Mouse (Mus musculus): ENCODE results near the gene Zc3h12b. TPM values are rescaled to one million over a fixed set of nuclear protein-coding genes. Genes with fewer than 3 reads are reported as not detected.

Zc3h12b gene
- total RNA-seq, 1 experiment, result 0.62 TPM

- DNase-seq (ENCODE audit: low read depth, low spot score), result no peak
- H3K4me3 ChIP-seq (ENCODE audit: insufficient read depth in 1 of 2, low read depth in 1 of 2, low read length in 2 of 2, poor library complexity in 1 of 2, severe bottlenecking in 1 of 2), result no peak overlapping the region
These were observed 84.4 kb downstream of the Zc3h12b start for GRCm38 (mm10) chrX:95795881-95796280.

GRCm38 (mm10) chrX:95801790-95802189 is 90.3 kb downstream of the Zc3h12b start:
- Histone ChIP-seq H3K36me3 (ENCODE audit: control insufficient read depth, insufficient read depth, low read length, poor library complexity, severe bottlenecking) (no peaks in the 10 kb centered on the region), H3K4me1 (ENCODE audit: control insufficient read depth in 2 of 2, insufficient read depth in 2 of 2, low read length in 2 of 2, poor library complexity in 1 of 2) (no peaks in the 10 kb centered on the region), H3K9me3 (ENCODE audit: control insufficient read depth, insufficient read depth, low read depth, low read length) (no peaks in the 10 kb centered on the region), H3K9ac (ENCODE audit: insufficient read depth, low read depth, low read length, poor library complexity, severe bottlenecking) (no peak overlapping the region), H3K27ac (ENCODE audit: insufficient read depth, low read depth, low read length, poor library complexity, severe bottlenecking) (no peak overlapping the region), H3K4me3 (ENCODE audit: insufficient read depth in 1 of 2, low read depth in 1 of 2, low read length in 2 of 2, poor library complexity in 1 of 2, severe bottlenecking in 1 of 2) (no peak overlapping the region)
- DNase-seq (ENCODE audit: low read depth, low spot score), result no peak
- in situ Hi-C loops (cut with MboI; ENCODE audit: low sequenced_read_pairs in 2 of 2, unreplicated experiment in 2 of 2), result no loop called here
- TF ChIP-seq MAFK (IDR thresholded peaks at IDR 0.05; ENCODE audit: insufficient read depth, low read depth, low read length) (no peak), HCFC1 (IDR thresholded peaks at IDR 0.05; ENCODE audit: borderline replicate concordance, insufficient read depth, low read length) (no peak), CHD2 (IDR thresholded peaks at IDR 0.05; ENCODE audit: low read depth, low read length) (no peak), ZNF384 (IDR thresholded peaks at IDR 0.05; ENCODE audit: low read depth, low read length) (no peak), ZC3H11A (IDR thresholded peaks at IDR 0.05; ENCODE audit: borderline replicate concordance, low read depth, low read length) (no peak)

More at GRCm38 (mm10) chrX:95795881-95796280, 84.4 kb downstream of the Zc3h12b start:
- H3K4me1 ChIP-seq (ENCODE audit: control insufficient read depth in 2 of 2, insufficient read depth in 2 of 2, low read length in 2 of 2, poor library complexity in 1 of 2), result no peaks in the 10 kb centered on the region
- in situ Hi-C loops (cut with MboI; ENCODE audit: low sequenced_read_pairs in 2 of 2, unreplicated experiment in 2 of 2), result no loop called here
- no peak overlapping the region for H3K9ac ChIP-seq (ENCODE audit: insufficient read depth, low read depth, low read length, poor library complexity, severe bottlenecking)
- no peak overlapping the region for H3K27ac ChIP-seq (ENCODE audit: insufficient read depth, low read depth, low read length, poor library complexity, severe bottlenecking)
- H3K9me3 ChIP-seq (ENCODE audit: control insufficient read depth, insufficient read depth, low read depth, low read length), result no peaks in the 10 kb centered on the region
- TF ChIP-seq ZNF384 (IDR thresholded peaks at IDR 0.05; ENCODE audit: low read depth, low read length), result no peak
- no peak for TF ChIP-seq HCFC1 (IDR thresholded peaks at IDR 0.05; ENCODE audit: borderline replicate concordance, insufficient read depth, low read length)
- H3K36me3 ChIP-seq (ENCODE audit: control insufficient read depth, insufficient read depth, low read length, poor library complexity, severe bottlenecking), result no peaks in the 10 kb centered on the region

GRCm38 (mm10) chrX:95852806-95853205 is 141.3 kb downstream of the Zc3h12b start:
- Histone ChIP-seq H3K36me3 (ENCODE audit: control insufficient read depth, insufficient read depth, low read length, poor library complexity, severe bottlenecking) (no peaks in the 10 kb centered on the region), H3K9ac (ENCODE audit: insufficient read depth, low read depth, low read length, poor library complexity, severe bottlenecking) (no peak overlapping the region), H3K27ac (ENCODE audit: insufficient read depth, low read depth, low read length, poor library complexity, severe bottlenecking) (no peak overlapping the region), H3K9me3 (ENCODE audit: control insufficient read depth, insufficient read depth, low read depth, low read length) (no peaks in the 10 kb centered on the region), H3K4me1 (ENCODE audit: control insufficient read depth in 2 of 2, insufficient read depth in 2 of 2, low read length in 2 of 2, poor library complexity in 1 of 2) (no peaks in the 10 kb centered on the region), H3K4me3 (ENCODE audit: insufficient read depth in 1 of 2, low read depth in 1 of 2, low read length in 2 of 2, poor library complexity in 1 of 2, severe bottlenecking in 1 of 2) (no peak overlapping the region; a peak in 1 of 4 replicates)
- in situ Hi-C loops (cut with MboI; ENCODE audit: low sequenced_read_pairs in 2 of 2, unreplicated experiment in 2 of 2), result no loop called here
- no peak for DNase-seq (ENCODE audit: low read depth, low spot score)
- no peak for TF ChIP-seq MAFK (IDR thresholded peaks at IDR 0.05; ENCODE audit: insufficient read depth, low read depth, low read length)
- TF ChIP-seq ZC3H11A (IDR thresholded peaks at IDR 0.05; ENCODE audit: borderline replicate concordance, low read depth, low read length), result no peak
- TF ChIP-seq ZNF384 (IDR thresholded peaks at IDR 0.05; ENCODE audit: low read depth, low read length), result no peak
- no peak for TF ChIP-seq CHD2 (IDR thresholded peaks at IDR 0.05; ENCODE audit: low read depth, low read length)
- no peak for TF ChIP-seq HCFC1 (IDR thresholded peaks at IDR 0.05; ENCODE audit: borderline replicate concordance, insufficient read depth, low read length)

DNA sequence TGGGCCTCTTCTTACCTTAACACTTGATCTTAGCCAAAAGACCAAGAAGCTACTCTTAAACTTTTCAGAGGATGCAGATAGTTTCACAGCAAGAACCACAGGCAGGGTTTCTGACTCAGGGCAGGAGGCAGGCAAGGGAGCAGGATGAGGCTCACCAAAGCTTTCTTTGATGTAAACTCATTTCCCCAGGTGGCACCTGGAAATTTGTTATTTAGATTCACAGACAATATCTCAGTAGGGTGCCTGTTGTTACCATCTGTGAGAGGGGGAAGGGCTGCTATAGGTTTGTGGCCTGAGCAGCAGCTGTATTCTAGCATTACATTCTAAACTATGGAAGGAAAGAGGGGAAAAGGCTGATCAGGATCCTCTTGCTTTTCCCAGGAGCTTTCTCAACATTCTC is 169.6 kb downstream of the Zc3h12b start:
- H3K27ac ChIP-seq (ENCODE audit: insufficient read depth, low read depth, low read length, poor library complexity, severe bottlenecking), result peak overlapping the region; percentile 7; the same call in 1 of the 2 replicates
- in situ Hi-C loops (cut with MboI; ENCODE audit: low sequenced_read_pairs in 2 of 2, unreplicated experiment in 2 of 2), result no loop called here

GRCm38 (mm10) chrX:95902716-95903115 is 191.2 kb downstream of the Zc3h12b start:
- Histone ChIP-seq H3K9ac (ENCODE audit: insufficient read depth, low read depth, low read length, poor library complexity, severe bottlenecking) (no peak overlapping the region), H3K36me3 (ENCODE audit: control insufficient read depth, insufficient read depth, low read length, poor library complexity, severe bottlenecking) (no peaks in the 10 kb centered on the region), H3K9me3 (ENCODE audit: control insufficient read depth, insufficient read depth, low read depth, low read length) (no peaks in the 10 kb centered on the region), H3K4me3 (ENCODE audit: insufficient read depth in 1 of 2, low read depth in 1 of 2, low read length in 2 of 2, poor library complexity in 1 of 2, severe bottlenecking in 1 of 2) (no peak overlapping the region), H3K4me1 (ENCODE audit: control insufficient read depth in 2 of 2, insufficient read depth in 2 of 2, low read length in 2 of 2, poor library complexity in 1 of 2) (no peaks in the 10 kb centered on the region), H3K27ac (ENCODE audit: insufficient read depth, low read depth, low read length, poor library complexity, severe bottlenecking) (no peak overlapping the region)
- in situ Hi-C loops (cut with MboI; ENCODE audit: low sequenced_read_pairs in 2 of 2, unreplicated experiment in 2 of 2), result no loop called here
- TF ChIP-seq MAFK (IDR thresholded peaks at IDR 0.05; ENCODE audit: insufficient read depth, low read depth, low read length) (no peak), CHD2 (IDR thresholded peaks at IDR 0.05; ENCODE audit: low read depth, low read length) (no peak), ZNF384 (IDR thresholded peaks at IDR 0.05; ENCODE audit: low read depth, low read length) (no peak), ZC3H11A (IDR thresholded peaks at IDR 0.05; ENCODE audit: borderline replicate concordance, low read depth, low read length) (no peak), HCFC1 (IDR thresholded peaks at IDR 0.05; ENCODE audit: borderline replicate concordance, insufficient read depth, low read length) (no peak)
- DNase-seq (ENCODE audit: low read depth, low spot score), result no peak

More for the DNA sequence above, 169.6 kb downstream of the Zc3h12b start:
- Histone ChIP-seq H3K4me3 (ENCODE audit: insufficient read depth in 1 of 2, low read depth in 1 of 2, low read length in 2 of 2, poor library complexity in 1 of 2, severe bottlenecking in 1 of 2) (no peak overlapping the region), H3K9me3 (ENCODE audit: control insufficient read depth, insufficient read depth, low read depth, low read length) (no peaks in the 10 kb centered on the region), H3K4me1 (ENCODE audit: control insufficient read depth in 2 of 2, insufficient read depth in 2 of 2, low read length in 2 of 2, poor library complexity in 1 of 2) (0 out of 4 replicates have a peak, but pooled peaks cover 0 to 2% of the 10 kb centered on the region in 2 experiments), H3K36me3 (ENCODE audit: control insufficient read depth, insufficient read depth, low read length, poor library complexity, severe bottlenecking) (no peaks in the 10 kb centered on the region), H3K9ac (ENCODE audit: insufficient read depth, low read depth, low read length, poor library complexity, severe bottlenecking) (no peak overlapping the region)
- DNase-seq (ENCODE audit: low read depth, low spot score), result peak; percentile 35
- TF ChIP-seq CHD2 (IDR thresholded peaks at IDR 0.05; ENCODE audit: low read depth, low read length) (no peak), HCFC1 (IDR thresholded peaks at IDR 0.05; ENCODE audit: borderline replicate concordance, insufficient read depth, low read length) (no peak), MAFK (IDR thresholded peaks at IDR 0.05; ENCODE audit: insufficient read depth, low read depth, low read length) (no peak), ZC3H11A (IDR thresholded peaks at IDR 0.05; ENCODE audit: borderline replicate concordance, low read depth, low read length) (no peak), ZNF384 (IDR thresholded peaks at IDR 0.05; ENCODE audit: low read depth, low read length) (no peak)
